8 mouse cellular contexts compared by ENCODE assay signal in genomic region chr11:61193392-61193791, GRCm38 (mm10). TPM values are rescaled to one million over a fixed set of nuclear protein-coding genes. Genes with fewer than 3 reads are reported as not detected.
DNase-seq lines count a peak whose midpoint lies in the region; ATAC-seq lines count a peak whose summit lies in the region.

No protein-coding gene starts in this region.

- H3K4me2 ChIP-seq in hindbrain, embryonic 11.5 days (replicated peaks; ENCODE audit: low read depth, low read length), result no peak overlapping the region

- no peaks in the 10 kb centered on the region for H3K4me1 ChIP-seq in hindbrain, embryonic 11.5 days (replicated peaks; ENCODE audit: control insufficient read depth, insufficient read depth, low read length)

- 0 out of 2 replicates have a peak, but pooled peaks cover 2% of the 10 kb centered on the region for H3K27me3 ChIP-seq in hindbrain, embryonic 11.5 days (ENCODE audit: control insufficient read depth, insufficient read depth, low read length)

- H3K9ac ChIP-seq in hindbrain, embryonic 11.5 days (ENCODE audit: low read depth, low read length), result no peak overlapping the region

- H3K27ac ChIP-seq in hindbrain, embryonic 11.5 days (ENCODE audit: low read depth, low read length), result no peak overlapping the region

- H3K9me3 ChIP-seq in hindbrain, embryonic 11.5 days (ENCODE audit: control insufficient read depth, low read length), result no peaks in the 10 kb centered on the region

- no peak overlapping the region for H3K4me3 ChIP-seq in hindbrain, embryonic 11.5 days (ENCODE audit: low read depth, low read length)

- ATAC-seq in erythroid progenitor cell, adult 5-6 weeks (replicated peaks; ENCODE audit: low FRiP score, poor library complexity, severe bottlenecking), result peak; percentile 83; the same call in 1 of the 2 replicates
- no peak for ATAC-seq in hindbrain, embryonic 11.5 days (ENCODE audit: low FRiP score)

- no peaks in the 10 kb centered on the region for H3K36me3 ChIP-seq in hindbrain, embryonic 11.5 days (ENCODE audit: control insufficient read depth, insufficient read depth, low read length)

- WGBS in hindbrain, embryonic 11.5 days, result 14% methylated on average over 9 of the region's 9 CpGs

- DNase-seq in MN1 (ENCODE audit: low spot score), result peak; percentile 82
- DNase-seq in brain, adult 2 months (ENCODE audit: low read depth, low spot score), result peak; percentile 92
- DNase-seq in hindbrain, embryonic 11.5 days (ENCODE audit: low spot score), result peak; percentile 85
- DNase-seq in layer of hippocampus, adult 9-11 months, result peak; percentile 67
- DNase-seq in lung, postnatal 4 days, result peak; percentile 77 to 88
- DNase-seq in right cerebral cortex, postnatal 4 days, result peak; percentile 92
- DNase-seq in yolk sac, embryonic 10.5 days (ENCODE audit: low spot score), result peak; percentile 58

RNA-seq across cellular contexts. Expression of gene Aldh3a1, which starts 13.9 kb away (rescaled TPM):
- not detected in 2 replicates for total RNA-seq in erythroid progenitor cell, adult 5-6 weeks (2015; ENCODE audit: low replicate concordance)
- total RNA-seq in erythroid progenitor cell, adult 5-6 weeks (2017; ENCODE audit: low replicate concordance), result not detected in 2 replicates
- not detected in 2 replicates for polyA plus RNA-seq in hindbrain, embryonic 11.5 days (2014; fragmentation: Nextera tagmentation; extraction: Ambion mirVana)

RNA-seq across cellular contexts. Expression of gene Usp22, which starts 18.5 kb away (rescaled TPM):
- total RNA-seq in erythroid progenitor cell, adult 5-6 weeks (2015; ENCODE audit: low replicate concordance), result 4.2 and 4.7 TPM in 2 replicates
- total RNA-seq in erythroid progenitor cell, adult 5-6 weeks (2017; ENCODE audit: low replicate concordance), result 7.7 and 17.5 TPM in 2 replicates
- polyA plus RNA-seq in hindbrain, embryonic 11.5 days (2014; fragmentation: Nextera tagmentation; extraction: Ambion mirVana), result 273 and 295 TPM in 2 replicates
